Mouse (Mus musculus) right cerebral cortex, adult 18-20 months (tissue): ENCODE results near the gene Hist1h1b.
A peak's percentile ranks its signal among the peaks of the same experiment; 100 is the strongest.
"Not testable (repeated sequence)": the region's sequence is repeated elsewhere in the genome, so short reads cannot be mapped to it uniquely, and the experiment has no call there.

Experiments
- DNase-seq: peaks from one replicate; pipeline ENCODE4 v3.0.0; 2022; ENCODE audit warnings: mixed read lengths

Gene Hist1h1b

GRCm38 (mm10) chr13:21779767-21780731 is at the start of gene Hist1h1b:
Gene Hist1h1b (minus strand): TSS chr13:21780625.
- DNase-seq, result peak; percentile 75

- no peak for DNase-seq
Measured at GRCm38 (mm10) chr13:21828511-21828910, 48.1 kb upstream of the Hist1h1b start.

GRCm38 (mm10) chr13:21820082-21820890 is 39.9 kb upstream of the Hist1h1b start:
- DNase-seq, result not testable (repeated sequence)

DNA sequence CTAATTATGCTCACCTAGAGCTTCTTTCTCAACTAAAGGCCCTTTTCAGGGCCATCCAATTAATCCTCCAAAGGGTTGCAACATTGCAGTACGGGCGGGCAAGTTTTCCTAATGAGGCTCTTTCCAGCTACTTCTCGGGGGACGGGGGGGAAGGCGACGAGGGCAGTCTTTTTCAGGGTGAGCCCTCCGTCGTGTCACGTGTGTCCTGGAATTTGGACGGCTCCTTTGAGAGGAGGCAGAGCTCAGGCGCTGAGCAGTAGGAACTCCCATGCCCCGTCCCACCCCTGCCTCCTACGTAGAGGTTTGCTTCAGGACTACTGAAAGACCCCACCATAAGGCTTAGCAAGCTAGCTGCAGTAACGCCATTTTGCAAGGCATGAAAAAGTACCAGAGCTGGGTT is 31.7 kb upstream of the Hist1h1b start:
- not testable (repeated sequence) for DNase-seq

- peak; percentile 42 for DNase-seq
Measured at GRCm38 (mm10) chr13:21811539-21811938, 31.1 kb upstream of the Hist1h1b start, which contains the start of gene Hist1h4m. Gene Hist1h4m (plus strand): TSS chr13:21811746.

DNA sequence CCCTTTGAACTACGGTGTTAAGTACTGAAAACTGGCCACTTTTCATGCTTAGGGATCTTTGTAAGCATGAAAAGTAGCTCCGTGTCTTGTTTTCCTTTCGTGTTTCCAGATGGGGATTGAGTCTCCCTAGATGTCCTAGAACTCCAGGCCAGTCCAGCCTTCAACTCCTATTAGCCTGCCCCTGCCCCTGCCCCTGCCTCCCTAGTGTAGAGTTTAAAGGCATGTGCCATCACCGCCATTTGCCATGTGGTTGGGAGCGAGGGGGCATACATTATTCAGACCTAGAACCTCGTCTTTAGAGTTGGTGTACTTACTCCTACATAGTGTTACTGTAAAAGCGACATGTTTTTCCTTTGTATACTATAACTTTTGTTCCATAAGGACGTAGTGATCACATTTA is 30.6 kb upstream of the Hist1h1b start:
- DNase-seq, result not testable (repeated sequence)

- DNase-seq, result not testable (repeated sequence)
Measured at GRCm38 (mm10) chr13:21810073-21810472, 29.6 kb upstream of the Hist1h1b start, which contains the start of the genes Hist1h2bq and Hist1h2ao. Gene Hist1h2bq (minus strand): TSS chr13:21810197. Gene Hist1h2ao (plus strand): TSS chr13:21810465.

DNA sequence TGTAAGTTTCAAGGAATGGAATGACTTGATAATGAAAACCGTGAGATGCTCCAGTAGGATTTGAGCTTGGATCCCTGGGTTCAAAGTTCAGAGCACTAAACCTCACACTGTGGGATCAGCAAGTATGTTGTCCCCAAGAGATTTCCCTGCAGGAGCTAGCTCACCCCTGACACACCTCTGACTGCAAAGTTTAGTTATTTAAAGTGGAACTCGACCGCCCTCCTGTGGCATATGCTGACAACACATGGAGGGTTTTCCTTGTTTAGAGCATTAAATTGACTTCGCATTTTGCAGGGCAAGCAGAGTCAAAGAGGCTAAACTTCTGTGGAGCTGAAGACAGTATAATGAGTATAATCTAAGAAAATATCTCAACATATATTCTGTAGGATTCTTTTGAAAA is 22.6 kb upstream of the Hist1h1b start:
- not testable (repeated sequence) for DNase-seq

DNA sequence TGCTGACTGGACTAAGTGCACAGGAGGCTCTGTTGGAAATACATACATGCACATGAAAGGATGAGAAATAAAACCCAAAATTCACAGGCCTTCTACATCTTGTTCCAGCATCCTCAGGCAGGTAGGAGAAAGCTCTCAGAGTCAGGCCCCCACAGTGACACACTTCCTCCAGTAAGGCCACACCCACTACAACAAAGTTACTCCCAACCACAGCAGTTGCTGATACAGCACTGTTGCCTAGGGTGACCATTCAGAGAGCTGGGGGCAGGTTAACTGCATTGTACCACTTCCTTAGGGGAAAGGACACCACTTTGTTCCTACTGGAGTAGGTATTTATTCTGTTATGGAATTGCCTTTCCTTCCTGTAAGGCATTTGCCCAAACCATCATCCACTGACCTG is 16.7 kb upstream of the Hist1h1b start:
- DNase-seq, result not testable (repeated sequence)

- DNase-seq, result no peak
Measured at GRCm38 (mm10) chr13:21795584-21795983, 15.2 kb upstream of the Hist1h1b start.

GRCm38 (mm10) chr13:21790601-21791283 is 10.3 kb upstream of the Hist1h1b start:
- no peak for DNase-seq

GRCm38 (mm10) chr13:21789925-21790324 is 9.5 kb upstream of the Hist1h1b start:
- no peak for DNase-seq

- no peak for DNase-seq
Measured at GRCm38 (mm10) chr13:21787760-21788593, 7.6 kb upstream of the Hist1h1b start.

DNA sequence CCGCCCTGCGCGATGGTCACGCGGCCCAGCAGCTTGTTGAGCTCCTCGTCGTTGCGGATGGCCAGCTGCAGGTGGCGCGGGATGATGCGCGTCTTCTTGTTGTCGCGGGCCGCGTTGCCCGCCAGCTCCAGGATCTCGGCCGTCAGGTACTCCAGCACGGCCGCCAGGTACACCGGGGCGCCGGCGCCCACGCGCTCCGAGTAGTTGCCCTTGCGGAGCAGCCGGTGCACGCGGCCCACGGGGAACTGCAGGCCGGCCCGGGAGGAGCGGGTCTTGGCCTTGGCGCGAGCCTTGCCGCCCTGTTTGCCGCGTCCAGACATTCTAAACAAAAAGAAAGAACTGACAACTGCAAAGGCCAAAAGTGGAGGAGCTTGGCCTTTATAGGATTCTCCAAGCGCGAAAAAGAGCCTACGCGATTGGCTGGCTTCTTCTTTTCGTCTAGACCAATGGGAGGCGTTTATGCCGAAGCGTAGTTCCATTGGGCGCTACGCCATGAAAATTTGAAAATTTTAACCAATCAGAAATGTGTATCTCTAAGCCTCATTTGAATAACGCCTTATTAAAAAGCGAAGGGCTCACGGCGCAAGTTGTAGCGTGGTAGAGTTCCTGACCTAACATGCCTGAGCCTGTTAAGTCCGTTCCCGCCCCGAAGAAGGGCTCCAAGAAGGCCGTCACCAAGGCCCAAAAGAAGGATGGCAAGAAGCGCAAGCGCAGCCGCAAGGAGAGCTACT is 6.6 kb upstream of the Hist1h1b start, which contains the start of the genes Hist1h2an and Hist1h2bp:
Gene Hist1h2an, minus strand, starts transcription at position 320 of the 731 bp plus-strand sequence.
Gene Hist1h2bp, plus strand, starts transcription at position 563 of the 731 bp plus-strand sequence.
- DNase-seq, result peak; percentile 91

DNA sequence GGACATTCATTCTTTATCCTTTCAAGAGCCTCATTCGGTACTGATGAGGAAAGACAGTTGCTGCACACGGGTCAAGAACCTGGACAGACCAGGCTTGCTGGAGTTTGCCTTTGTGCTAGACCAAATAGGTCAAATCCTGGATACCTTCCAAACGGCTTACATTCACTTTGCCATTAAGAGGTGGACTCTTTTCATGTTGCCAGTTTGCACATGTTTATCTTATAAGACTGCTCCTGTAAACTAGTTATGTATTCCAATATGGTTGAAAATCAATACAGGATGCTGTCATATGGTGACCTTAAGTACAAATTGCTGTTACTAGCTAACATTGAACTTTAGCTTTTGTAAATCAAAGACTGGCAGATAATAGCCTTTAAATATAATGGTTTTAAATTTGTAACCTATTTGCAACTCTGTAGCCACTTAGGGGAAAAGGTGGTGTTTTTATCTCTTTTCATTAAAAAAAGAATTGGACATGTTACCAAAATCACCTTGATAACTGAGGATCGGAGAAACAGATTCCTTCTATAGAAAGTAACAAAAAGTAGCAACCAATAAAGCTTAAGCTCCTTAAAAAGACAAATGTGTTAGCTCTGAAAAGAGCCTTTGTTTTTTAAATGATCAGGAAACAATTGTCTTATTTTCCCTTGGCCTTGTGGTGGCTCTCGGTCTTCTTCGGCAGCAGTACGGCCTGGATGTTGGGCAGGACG is 5.9 kb upstream of the Hist1h1b start:
- no peak for DNase-seq

DNA sequence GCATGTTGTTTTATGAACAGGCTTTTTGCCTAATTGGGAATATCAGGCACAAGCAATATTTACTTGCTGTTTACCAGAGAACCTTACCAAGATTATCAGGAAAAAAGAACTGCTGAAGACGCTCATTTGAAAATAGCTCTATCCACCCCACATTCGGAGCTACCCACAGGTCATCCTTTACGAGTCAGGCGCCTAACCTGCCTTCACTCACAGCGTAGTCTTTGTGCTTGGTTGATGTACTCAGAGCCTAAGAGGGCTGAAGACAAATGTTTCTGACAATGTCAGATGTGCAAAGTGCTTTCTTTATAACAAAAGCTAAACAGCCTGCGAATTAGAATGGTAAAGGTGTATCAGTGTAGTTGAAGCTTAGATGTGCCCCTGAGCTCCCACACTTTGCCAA is 3.9 kb upstream of the Hist1h1b start:
- no peak for DNase-seq

GRCm38 (mm10) chr13:21783734-21784161 is 3.3 kb upstream of the Hist1h1b start:
- DNase-seq, result no peak

DNA sequence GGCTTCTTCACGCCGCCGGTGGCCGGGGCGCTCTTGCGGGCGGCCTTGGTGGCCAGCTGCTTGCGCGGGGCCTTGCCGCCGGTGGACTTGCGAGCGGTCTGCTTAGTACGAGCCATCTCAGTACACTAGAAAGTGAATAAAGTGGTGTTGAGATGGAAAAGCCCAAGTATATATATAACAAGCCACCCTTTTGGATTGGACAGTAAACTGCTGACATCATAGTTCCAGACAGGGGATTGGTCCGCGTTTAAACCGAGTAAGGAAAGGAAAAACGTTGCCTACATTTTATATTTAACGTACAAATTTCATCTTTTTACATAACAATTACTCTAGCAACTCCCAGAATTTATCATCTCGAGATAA is 2.8 kb upstream of the Hist1h1b start, which contains the start of gene Hist1h3i:
Gene Hist1h3i, minus strand, starts transcription at position 116 of the 363 bp plus-strand sequence.
- DNase-seq, result peak; percentile 80

DNA sequence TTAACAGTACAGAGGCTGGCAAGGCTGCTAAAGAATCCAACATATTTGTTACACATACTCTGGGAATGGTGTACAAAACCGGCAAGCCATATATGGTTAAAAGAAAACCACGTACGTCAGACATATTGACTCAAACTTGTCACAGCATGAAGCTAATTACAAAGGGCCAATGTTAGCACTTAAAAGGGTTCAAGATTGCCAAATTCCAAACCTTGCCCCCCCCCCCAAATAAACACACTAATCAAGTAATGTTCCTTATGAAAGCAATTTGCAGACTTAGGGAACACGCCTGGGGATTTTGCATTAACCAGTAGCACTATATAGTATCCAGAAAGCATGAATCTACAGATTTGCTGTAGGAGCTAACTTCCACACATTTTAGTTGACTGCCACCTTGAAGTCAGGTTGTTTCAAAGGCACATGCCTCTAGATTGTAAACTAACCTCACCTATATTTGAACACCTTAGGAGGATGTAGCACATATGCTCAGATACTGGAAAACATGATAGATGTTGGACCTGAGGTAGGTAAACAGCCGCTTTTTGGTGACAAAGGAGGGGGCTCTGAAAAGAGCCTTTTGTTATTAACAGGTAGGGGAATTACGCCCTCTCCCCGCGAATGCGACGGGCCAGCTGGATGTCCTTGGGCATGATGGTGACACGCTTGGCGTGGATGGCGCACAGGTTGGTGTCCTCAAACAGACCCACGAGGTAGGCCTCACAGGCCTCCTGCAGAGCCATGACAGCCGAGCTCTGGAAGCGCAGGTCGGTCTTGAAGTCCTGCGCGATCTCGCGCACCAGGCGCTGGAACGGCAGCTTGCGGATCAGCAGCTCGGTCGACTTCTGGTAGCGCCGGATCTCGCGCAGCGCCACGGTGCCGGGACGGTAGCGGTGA is 2.2 kb upstream of the Hist1h1b start:
- DNase-seq, result not testable (repeated sequence)
